Mouse (Mus musculus) hindlimb bud, embryonic 11.5 days (tissue): ENCODE measurements around the gene Nptn.
"Not testable (repeated sequence)": the region's sequence is repeated elsewhere in the genome, so short reads cannot be mapped to it uniquely, and the experiment has no call there.

Experiments used
- DNase-seq: peaks from one replicate; pipeline ENCODE4 v3.0.0-alpha.2; 2012; ENCODE audit warnings: low read depth, low spot score; ENCODE audit errors: extremely low spot score

Nptn gene

DNA sequence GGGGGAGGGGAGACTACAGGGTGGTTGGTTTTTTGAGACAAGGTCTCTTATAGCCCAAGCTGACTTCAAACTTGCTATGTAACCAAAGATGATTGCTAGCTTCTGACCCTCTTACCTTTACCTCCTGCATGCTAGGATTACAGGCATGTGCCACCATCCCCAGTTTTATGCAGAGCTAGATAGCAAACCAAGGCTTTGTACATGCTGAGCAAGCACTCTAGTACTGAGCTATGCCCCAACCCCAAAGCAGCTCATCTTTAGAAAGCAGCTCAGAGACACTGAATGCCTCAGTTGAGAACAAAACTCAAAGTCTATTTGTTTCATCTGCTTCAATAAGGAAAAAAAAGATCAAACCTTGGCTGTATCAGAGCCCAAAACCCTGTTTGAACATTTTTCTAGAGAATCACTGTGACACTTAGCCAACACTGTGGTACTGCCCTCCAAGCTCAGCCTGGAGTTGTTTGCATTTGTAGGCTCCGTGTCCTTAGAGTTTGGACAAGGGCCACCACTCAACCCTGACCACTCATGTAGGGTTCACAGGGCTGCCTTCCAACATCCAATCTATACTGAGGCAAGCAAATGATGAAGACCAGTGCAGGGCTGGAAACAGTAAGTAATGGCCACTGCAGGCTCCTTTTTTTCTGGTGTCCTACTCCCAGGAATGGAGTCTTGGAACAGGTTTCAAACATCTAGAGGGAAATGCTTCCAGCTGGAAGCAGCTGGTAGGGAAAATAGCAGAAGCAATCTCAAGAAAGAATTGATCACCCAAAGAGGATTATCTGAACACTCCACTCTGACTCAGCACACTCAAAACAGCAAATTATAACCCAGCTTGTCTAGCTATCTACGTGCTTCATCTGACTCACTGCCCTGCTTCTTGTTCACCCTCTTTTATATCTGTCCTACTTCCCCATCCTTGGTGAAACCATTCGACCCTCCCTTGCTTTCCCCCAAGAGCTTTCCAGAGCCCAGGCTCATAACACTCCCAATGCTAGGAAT is 24.3 kb upstream of the Nptn start:
- DNase-seq = no peak

DNA sequence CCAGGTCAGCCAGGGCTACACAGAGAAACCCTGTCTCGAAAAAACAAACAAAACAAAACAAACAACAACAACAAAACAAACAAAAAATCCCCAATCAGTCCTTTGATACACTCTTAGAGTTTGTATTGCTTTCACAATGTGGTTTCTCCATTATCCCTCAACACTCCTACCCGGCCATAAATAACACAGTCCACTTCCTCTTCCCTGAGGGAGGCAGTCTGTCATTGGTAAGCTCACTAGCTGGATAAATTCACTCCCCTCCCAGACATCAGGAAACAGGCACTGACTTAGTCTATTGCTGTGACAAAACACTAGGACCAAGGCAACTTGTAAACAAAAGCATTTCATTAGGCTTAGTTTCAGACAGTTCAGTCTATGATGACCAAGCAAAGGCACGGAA is 21.8 kb upstream of the Nptn start:
- DNase-seq = no peak

DNA sequence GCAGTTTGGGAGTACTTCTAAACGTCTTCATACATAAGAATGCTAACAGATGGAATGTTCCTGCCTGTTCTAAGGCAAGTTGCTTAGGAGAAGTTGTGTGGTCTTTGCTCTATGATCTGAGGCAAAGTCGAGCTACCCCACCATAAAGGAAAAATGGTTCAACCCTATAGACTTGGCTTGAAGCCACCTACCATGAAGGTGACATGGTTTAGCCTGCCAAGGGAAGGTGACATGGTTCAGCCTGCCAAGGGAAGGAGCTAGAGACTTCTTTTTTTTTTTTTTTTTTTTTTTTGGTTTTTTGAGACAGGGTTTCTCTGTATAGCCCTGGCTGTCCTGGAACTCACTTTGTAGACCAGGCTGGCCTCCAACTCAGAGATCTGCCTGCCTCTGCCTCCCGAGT is 16.1 kb upstream of the Nptn start:
- DNase-seq = not testable (repeated sequence)

DNA sequence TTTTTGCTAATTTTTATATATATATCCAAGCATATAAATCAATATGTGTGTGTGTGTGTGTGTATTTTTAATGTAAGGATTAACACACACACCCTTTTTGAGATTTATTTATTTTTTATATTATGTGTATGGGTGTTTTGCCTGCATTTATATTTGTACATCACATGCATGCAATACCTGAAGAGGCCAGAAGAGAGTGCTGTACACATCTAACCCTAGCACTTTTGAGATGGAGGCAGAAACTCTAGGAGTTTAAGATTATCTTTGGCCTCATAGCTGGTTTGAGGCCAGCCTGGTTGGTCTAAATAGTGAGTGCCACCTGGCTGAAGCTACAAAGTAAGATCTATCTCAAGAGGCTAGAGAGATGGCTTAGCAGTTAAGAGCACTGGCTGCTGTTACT is 14.4 kb upstream of the Nptn start:
- DNase-seq = no peak

DNA sequence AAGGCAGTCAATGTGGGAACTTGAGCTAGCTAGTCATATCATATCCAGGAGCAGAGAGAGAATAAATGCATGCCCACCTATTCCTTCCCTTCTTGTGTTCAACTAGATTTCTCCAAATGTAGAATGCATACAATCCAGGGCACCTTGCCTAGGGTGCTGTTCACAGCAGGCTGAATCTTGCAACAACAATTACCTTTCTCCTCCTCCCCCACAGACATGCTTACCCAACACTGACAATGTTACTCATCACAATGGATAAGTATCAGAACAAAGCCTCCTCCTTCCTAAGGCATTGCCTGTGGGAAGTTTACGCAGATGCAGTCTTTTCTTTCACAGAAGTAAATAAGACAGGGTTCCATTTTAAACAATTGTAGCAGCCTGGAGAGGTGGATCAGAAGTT is 11.0 kb upstream of the Nptn start:
- no peak for DNase-seq

DNA sequence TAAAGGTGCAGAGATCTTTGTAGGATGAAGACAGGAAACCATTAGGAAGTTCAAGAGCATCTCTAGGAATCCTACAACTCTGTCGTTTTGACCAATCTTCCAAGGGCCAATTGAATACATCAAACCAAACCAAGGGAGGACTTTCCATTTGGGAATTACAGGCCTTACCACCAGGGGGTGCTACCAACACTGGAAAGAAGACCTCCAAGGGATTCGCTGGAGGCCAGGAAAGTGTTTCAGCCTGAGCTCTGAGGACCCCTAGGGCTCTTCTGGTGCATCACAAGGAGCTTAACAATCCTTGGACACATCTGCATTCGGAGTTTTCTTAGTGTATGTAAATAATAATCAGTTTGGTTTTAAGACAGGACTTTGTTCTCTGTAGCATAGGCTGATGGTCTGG is 3.4 kb upstream of the Nptn start:
- peak; percentile 82 for DNase-seq

DNA sequence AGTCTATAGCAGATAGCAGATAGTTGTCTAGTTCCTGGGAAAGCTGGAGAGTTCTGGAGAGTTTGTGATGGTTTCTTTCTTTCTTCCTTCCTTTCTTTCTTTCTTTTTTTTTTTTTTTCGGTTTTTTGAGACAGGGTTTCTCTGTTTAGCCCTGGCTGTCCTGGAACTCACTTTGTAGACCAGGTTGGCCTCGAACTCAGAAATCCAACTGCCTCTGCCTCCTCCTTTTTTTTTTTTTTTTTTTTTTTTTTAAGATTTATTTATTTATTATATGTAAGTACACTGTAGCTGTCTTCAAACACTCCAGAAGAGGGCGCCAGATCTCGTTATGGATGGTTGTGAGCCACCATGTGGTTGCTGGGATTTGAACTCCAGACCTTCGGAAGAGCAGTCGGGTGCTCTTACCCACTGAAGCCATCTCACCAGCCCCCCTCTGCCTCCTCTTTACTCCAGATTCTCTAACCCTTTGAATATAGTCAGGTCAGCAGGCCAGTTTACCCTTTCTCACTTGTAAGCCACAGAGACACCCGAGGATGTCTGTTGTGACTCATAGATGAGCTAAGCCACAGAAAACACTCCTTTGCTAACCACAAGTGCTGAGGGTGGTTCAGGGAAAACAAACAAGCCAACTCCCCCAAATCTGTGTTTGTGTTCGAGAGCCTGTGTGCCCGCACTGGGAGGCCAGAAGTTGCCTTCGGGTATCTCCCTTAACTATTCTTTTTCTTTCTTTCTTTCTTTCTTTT is 1.4 kb upstream of the Nptn start:
- DNase-seq = not testable (repeated sequence)

DNA sequence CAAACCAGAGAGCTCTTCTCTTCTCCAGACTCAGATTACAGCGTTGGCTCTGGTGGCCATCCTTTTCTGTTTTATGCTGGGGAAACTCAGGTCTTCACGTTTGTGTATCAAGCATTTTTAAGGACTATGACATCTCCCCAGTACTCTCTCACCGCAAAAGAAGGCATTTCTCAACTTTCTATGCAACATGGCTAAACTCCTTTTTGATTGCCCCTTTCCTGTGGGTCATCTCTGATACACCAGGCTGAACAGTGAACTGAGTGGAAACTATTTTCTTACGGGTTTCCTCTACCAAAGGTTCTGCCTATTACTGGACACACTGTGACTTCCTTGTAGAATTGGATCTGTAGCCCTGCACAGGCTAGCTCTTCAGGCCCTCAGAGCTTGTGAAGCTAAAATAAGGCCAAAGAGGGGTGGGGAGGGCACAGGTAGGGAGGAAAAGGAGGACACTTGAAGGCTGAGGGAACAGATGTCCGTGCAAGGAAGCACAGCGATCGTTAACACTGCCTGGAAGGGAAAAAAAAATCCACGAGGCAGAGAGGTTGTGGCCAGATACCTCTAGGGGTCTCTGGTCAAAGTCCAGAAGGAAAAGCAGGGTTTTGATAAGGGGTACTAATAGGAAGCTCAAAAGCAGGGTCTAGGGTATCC is 633 bp upstream of the Nptn start:
- DNase-seq = no peak

DNA sequence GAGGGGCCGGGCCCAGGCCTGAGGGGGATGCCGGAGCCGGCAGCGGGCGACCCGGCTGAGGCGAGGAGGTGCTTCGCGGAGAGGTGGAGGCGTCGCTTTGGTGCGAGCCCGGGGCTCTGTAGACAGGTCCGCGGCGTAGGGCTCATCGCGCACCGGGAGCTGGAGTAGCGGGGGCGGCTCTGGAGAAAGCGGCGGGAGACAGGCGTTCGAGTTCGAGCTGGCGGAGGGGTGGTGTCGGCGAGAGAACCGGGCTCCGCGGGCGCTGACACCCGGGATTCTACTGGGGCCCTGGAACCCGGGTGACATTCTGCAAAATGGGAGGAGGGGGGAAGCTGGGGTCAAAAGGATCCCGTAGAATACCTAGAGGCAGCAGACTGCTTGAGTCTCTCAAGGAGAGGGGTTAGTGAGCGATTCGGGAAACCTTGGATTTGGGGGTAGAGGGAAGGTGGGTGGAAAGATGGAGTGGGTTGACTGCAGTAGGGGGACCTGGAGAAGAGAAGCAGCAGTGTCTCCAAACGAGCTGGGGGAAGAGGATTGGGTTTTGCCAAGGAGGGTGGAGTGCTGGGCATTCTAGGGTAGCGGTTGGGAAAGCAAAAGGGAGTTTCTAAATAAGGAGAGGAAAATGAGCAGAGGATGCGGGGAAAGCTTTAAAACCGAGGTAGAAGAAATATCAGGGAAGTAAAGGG is 684 bp downstream of the Nptn start:
- DNase-seq = no peak

DNA sequence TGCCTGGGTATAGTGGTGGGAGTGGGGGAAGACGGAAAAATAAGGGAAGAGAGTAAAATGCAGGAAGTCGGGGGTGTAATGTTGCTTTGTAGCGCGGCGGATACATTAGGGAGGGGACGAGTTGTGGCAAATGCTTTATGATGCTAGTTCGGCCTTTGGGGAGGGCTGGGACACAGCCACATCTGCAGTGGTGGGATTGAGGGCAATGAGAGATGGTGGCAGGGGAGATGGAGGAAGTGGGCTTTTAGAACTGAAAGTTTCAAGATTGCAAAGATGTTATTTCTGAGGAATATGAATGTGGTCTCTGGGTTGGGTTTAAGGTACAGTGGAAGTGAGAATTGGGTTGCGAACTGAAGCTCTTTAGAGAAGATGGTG is 1.2 kb downstream of the Nptn start:
- no peak for DNase-seq

DNA sequence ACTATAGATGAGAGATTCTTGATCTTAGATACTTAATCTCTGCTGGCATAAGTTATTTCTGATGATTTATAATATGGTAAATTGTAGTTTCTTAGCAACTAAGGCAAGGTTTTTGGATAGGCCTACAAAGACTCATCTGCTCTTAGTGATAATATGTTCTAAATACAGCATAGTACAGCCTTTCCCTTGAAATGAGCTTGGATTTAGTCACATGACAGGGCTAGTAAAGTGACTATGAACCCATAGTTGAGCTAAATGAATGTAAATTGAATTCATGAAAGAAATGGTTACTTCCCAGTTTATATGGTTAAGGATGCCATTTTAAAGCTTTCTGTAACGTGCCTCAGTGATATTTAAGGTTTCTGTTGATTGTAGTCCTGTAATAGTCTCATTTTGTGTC is 2.3 kb downstream of the Nptn start:
- no peak for DNase-seq

DNA sequence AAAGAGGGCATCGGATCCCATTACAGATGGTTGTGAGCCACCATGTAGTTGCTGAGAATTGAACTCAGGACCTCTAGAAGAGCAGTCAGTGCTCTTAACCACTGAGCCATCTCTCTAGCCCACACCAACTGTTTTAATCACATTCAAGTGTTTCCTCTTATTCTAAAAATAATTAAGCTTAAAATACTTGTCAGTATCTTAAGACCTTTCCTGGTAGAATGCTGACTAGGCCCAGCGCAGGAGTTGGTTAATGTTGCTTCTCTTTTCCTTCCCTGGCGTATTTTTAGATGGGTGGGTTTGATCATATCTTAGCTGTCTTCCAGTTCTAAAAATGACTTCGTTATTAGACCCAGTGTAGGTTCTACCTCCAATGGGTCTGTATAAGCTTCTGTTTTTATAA is 6.6 kb downstream of the Nptn start:
- DNase-seq = no peak

DNA sequence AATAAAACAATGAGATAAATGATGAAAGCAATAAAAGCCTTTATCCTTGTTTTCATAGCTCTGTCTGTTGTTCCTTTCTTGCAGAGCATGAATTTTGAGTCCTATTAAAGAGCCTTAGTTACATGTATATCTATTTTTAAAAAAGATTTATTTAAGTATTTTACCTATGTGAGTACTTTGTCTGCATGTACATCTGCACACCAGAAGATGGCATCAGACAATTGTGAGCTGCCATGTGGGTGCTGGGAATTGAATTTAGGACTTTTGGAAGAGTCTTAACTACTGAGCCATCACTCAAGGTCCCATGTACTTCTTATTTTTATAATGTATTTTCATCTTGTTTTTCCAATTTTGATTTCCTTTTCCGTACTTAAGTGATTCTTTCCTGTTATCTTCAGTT is 13.3 kb downstream of the Nptn start:
- DNase-seq = no peak

DNA sequence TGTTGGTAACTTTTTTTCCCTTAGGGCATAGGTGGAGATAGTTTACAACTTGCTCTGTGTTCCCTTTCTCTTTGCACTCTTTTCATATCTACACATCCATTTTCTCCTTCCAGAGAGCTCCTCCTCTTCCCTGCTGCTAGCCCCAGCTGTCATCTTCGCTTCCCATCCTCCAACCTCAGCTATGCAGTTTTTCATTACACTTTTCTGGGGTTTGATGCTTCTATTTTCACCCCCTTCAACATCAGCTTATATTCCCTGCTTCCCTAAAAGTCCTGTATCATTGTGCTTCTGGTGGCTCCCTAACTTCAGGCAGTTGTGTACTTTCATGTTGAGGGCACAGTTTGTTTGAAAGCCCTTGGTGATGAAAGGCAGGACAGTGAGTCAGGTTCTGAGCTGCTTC is 31.8 kb downstream of the Nptn start:
- no peak for DNase-seq

DNA sequence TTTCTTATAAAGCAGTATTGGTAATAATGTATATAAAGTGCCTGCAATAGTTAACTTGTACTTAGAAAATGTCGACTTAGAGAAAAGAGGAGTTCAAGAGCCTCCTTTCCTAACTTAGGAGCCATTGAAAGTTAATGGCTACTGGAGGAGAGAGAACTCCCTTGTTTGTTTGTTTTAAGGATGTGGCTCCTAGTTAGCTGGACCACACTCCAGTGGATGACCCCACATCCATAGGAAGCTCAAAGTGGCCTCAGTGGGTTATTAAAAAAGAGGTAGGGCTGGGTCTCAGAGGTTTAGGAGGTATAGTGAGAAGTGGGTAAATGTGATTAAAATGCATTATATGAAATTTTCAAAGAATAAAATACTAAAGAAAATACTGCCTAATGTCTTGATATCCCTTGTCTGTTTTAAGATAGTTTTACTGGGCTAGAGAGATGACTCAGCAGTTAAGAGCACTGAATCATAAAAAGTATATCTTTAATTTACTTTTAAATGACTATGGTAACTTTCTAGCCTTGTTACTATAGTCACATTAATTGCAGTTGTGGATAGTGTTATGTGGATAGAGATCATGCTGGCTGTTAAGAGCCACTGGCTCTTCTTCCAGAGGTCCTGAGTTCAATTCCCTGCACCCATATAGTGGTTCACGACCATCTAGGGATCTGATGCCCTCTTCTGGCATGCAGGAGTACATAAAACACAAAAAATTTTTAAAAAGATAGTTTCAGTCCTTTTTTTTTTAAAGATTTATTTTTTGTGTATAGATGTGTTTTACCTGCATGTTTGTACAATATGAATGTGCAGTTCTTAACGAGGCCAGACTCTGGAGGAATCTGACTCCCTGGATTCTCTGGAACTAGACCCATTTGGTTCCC is 33.3 kb downstream of the Nptn start:
- no peak for DNase-seq

DNA sequence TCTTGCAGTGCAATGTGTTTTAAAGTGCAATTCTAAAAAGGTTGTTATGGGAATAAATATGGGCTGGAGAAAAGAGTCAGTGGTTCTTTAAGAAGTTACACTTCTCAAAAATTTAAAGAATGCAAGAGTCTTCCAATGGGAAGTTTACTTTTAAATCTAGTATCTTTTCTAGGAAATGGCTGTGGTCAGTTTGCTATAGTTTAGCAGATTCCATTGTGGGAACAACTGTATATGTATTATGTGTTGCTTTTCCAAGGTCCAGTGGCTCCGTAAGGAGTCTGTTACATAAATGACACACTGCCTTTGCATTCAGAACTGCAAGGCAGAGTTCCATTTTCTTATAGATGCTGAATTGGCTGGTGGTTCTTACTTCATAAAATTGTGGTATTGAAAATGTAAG is 41.0 kb downstream of the Nptn start:
- no peak for DNase-seq

DNA sequence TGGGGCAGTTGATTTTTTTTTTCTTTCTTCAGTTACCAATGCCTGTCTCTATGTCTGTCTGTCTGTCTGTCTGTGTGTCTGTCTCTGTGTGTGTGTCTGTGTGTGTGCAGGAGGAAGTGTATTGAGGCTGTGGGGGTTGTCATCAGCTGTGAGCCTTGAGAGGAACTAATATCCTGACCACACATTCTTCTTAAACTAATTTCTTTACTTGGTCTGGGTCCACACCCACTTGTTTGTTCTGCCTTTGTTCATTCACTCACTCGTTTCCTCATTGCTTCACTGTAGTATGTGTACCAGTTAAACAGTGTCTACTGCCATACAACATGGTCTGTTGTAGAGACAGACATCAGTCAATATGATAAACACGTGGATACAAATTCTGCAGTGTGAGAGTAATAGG is 45.2 kb downstream of the Nptn start:
- DNase-seq = no peak

DNA sequence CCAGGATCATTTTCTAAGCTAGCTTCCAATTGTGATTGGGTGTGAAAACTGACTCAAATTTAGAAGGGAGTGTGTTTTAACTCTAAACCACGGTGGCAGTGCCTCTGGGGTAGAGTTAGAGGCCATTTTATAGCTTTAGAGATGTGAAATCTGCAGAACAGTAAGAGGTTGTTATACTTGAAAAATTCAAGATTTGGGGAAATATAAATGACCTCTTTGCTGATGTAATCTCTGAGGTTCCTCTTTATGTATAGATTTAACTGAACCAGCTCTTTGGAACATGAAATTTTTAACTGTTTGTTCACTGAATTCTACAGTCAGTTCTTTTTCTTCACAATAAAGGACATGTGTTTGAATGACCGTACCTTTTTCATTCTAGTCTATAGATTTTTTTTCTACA is 48.4 kb downstream of the Nptn start:
- DNase-seq = no peak

DNA sequence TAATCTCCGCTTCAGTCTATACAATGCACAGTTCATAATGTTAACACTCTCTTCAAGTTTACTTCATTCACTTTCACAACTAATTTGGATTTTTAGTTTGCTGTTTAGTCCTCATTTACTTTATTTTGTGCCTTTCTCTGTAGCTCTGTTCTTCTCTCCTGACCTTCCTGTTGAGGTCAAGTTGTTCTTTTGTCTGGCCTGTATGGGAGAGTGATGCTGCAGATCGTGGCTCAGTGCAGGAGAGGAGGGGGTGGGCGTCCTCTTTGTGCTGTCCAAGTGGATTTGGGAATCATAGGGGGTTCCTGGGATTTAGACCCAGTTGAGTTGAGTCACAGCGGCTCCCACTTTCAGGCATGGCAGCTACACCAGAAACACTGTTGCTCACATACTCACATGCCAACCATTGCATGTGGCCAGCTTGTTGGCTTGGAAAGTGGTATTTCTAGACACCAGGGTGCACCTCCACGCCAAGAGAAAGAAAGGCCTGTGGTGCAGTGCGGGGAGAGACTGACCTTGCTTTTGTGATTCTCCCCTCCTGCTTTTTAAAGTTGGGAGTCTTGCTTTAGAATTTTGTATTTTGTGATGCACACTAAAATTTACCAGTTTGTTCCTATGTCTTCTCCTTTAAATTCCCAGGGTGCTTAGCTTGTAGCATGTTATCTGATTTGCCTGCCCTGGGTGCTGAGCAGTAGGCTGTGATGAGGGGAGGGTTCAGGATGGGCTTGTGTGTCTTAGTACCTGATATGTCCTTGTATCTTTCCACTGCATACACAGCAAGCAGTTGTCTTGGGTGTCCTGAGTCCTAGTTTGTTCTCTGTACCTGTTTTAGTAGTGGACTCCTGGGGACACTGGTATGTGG is 66.6 kb downstream of the Nptn start:
- DNase-seq = no peak
